Mouse (Mus musculus) stomach, postnatal 0 days (tissue): ENCODE measurements around the gene Tppp3.

Source experiments
- CTCF ChIP-seq: IDR thresholded peaks from 2 replicates; pipeline ENCODE4 v1.5.1; 2016; ENCODE audit warnings: antibody characterized with exemption, low read depth, mild to moderate bottlenecking, moderate library complexity
- EP300 ChIP-seq: optimal IDR thresholded peaks from 2 replicates; pipeline ENCODE3; 2016; ENCODE audit warnings: antibody characterized with exemption

- TF ChIP-seq CTCF (no peak), EP300 (no peak)
These were observed 46.0 kb upstream of the Tppp3 start for GRCm38 (mm10) chr8:105517346-105517745.
